Mouse (Mus musculus) MEL (cell line): Measurements from ENCODE around the gene Aunip.

Source experiments
- CHD2 ChIP-seq: IDR thresholded peaks from 2 replicates; pipeline ENCODE4 v1.6.1; 2011; ENCODE audit warnings: low read length, improper control_type of control experiment
- CTCF ChIP-seq, 3 experiments: IDR thresholded peaks in 2 of 3; conservative IDR thresholded peaks in 1 of 3; 2 replicates each; pipeline ENCODE4 v1.5.1; 2011 to 2012; ENCODE audit warnings: low read length in 3 of 3, low read depth in 2 of 3, mild to moderate bottlenecking in 2 of 3, improper control_type of control experiment in 1 of 3, inconsistent platforms in 1 of 3, mixed read lengths in 1 of 3, moderate library complexity in 1 of 3; ENCODE audit not compliant: control insufficient read depth in 1 of 3, insufficient read depth in 1 of 3, poor library complexity in 1 of 3, severe bottlenecking in 1 of 3
- EP300 ChIP-seq, 2 experiments: IDR thresholded peaks; 2 replicates each; pipeline ENCODE4 v1.6.1; 2011; ENCODE audit warnings: improper control_type of control experiment in 2 of 2, low read length in 2 of 2, low read depth in 1 of 2, mild to moderate bottlenecking in 1 of 2
- GATA1 ChIP-seq: IDR thresholded peaks from 2 replicates; pipeline ENCODE4 v1.6.1; 2011; ENCODE audit warnings: low read depth, low read length, improper control_type of control experiment
- HCFC1 ChIP-seq: IDR thresholded peaks from 2 replicates; pipeline ENCODE4 v1.6.1; 2012; ENCODE audit warnings: low read depth, mild to moderate bottlenecking, inconsistent platforms, low read length, improper control_type of control experiment, moderate library complexity
- MAX ChIP-seq: IDR thresholded peaks from 2 replicates; pipeline ENCODE4 v1.6.1; 2011; ENCODE audit warnings: low read length, improper control_type of control experiment
- MYB ChIP-seq: IDR thresholded peaks from 2 replicates; pipeline ENCODE4 v1.6.1; 2011; ENCODE audit warnings: mild to moderate bottlenecking, low read depth, low read length, improper control_type of control experiment
- NELFE ChIP-seq: IDR thresholded peaks from 2 replicates; pipeline ENCODE4 v1.6.1; 2011; ENCODE audit warnings: low read depth, low read length, improper control_type of control experiment
- POLR2A ChIP-seq, 2 experiments: IDR thresholded peaks; 2 replicates each; pipeline ENCODE4 v1.6.1; 2011 to 2012; ENCODE audit warnings: low read length in 2 of 2, mild to moderate bottlenecking in 2 of 2, control low read depth in 1 of 2, improper control_type of control experiment in 1 of 2, low read depth in 1 of 2, moderate library complexity in 1 of 2; ENCODE audit not compliant: control insufficient read depth in 1 of 2, insufficient read depth in 1 of 2, poor library complexity in 1 of 2
- POLR2AphosphoS2 ChIP-seq: IDR thresholded peaks from 2 replicates; pipeline ENCODE4 v1.6.1; 2011; ENCODE audit warnings: low read length, improper control_type of control experiment
- TAL1 ChIP-seq: IDR thresholded peaks from 2 replicates; pipeline ENCODE4 v1.6.1; 2012; ENCODE audit warnings: mild to moderate bottlenecking, inconsistent platforms, low read length, moderate library complexity, mixed read lengths
- TCF12 ChIP-seq: IDR thresholded peaks from 2 replicates; pipeline ENCODE4 v1.6.1; 2014; ENCODE audit warnings: low read depth, mild to moderate bottlenecking, inconsistent platforms, low read length, improper control_type of control experiment, moderate library complexity
- ZKSCAN1 ChIP-seq: IDR thresholded peaks from 2 replicates; pipeline ENCODE4 v1.6.1; 2012; ENCODE audit warnings: low read depth, mild to moderate bottlenecking, inconsistent platforms, low read length, improper control_type of control experiment, moderate library complexity

GRCm38 (mm10) chr4:134523447-134523846 is 12.6 kb downstream of the Aunip start:
- TF ChIP-seq POLR2AphosphoS2 (no peak), POLR2A (IDR thresholded peaks at IDR 0.05; ENCODE audit: control insufficient read depth in 1 of 2, insufficient read depth in 1 of 2, low read depth in 1 of 2, low read length in 2 of 2, poor library complexity in 1 of 2) (no peak), MAX (no peak), TCF12 (no peak), GATA1 (no peak), ZKSCAN1 (no peak), CTCF (IDR thresholded peaks at IDR 0.05 in 2 of 3, conservative IDR thresholded peaks at IDR 0.05 in 1 of 3; ENCODE audit: control insufficient read depth in 1 of 3, insufficient read depth in 1 of 3, low read depth in 2 of 3, low read length in 3 of 3, poor library complexity in 1 of 3, severe bottlenecking in 1 of 3) (no peak), EP300 (IDR thresholded peaks at IDR 0.05; ENCODE audit: low read depth in 1 of 2, low read length in 2 of 2) (no peak), NELFE (no peak), MYB (no peak), HCFC1 (no peak), TAL1 (no peak), CHD2 (no peak)
